Mouse (Mus musculus): ENCODE measurements around the gene Sbf2. TPM values are rescaled to one million over a fixed set of nuclear protein-coding genes. Genes with fewer than 3 reads are reported as not detected.
A peak's percentile ranks its signal among the peaks of the same experiment; 100 is the strongest.
"Not testable (repeated sequence)": the region's sequence is repeated elsewhere in the genome, so short reads cannot be mapped to it uniquely, and the experiment has no call there.

Sbf2 gene
- polyA plus RNA-seq, 1 experiment from 2014 or later, result 38.5 TPM

DNA sequence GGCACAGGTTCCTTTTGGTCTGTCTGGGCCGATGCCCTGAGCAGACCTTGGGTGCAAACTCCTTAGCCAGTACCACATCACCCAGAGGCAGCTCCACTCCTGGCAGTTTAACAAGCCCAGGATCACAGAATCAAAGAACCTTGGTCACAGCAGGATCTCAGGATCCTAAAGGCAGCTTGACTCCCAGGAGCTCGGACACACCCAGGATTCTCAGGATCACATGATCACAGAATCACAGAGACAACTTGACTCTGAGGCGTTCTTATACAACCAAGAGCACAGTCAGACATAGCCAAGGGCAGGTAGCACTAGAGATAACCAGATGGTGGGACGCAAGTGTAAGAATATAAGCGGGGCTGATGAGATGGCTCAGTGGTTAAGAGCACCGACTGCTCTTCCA lies 71.4 kb downstream of the Sbf2 start:
- no peak for ATAC-seq (replicated peaks; ENCODE audit: low FRiP score)
- no peak overlapping the region for H3K4me3 ChIP-seq (replicated peaks)
- WGBS, result 89% methylated on average over 6 of the region's 6 CpGs
- H3K9me3 ChIP-seq (replicated peaks), result no peaks in the 10 kb centered on the region
- no peak overlapping the region for H3K4me2 ChIP-seq
- no peaks in the 10 kb centered on the region for H3K36me3 ChIP-seq
- H3K27me3 ChIP-seq, result no peaks in the 10 kb centered on the region
- H3K9ac ChIP-seq, result no peak overlapping the region
- no peak overlapping the region for H3K27ac ChIP-seq
- H3K4me1 ChIP-seq, result 0 out of 2 replicates have a peak, but pooled peaks cover 2% of the 10 kb centered on the region

DNA sequence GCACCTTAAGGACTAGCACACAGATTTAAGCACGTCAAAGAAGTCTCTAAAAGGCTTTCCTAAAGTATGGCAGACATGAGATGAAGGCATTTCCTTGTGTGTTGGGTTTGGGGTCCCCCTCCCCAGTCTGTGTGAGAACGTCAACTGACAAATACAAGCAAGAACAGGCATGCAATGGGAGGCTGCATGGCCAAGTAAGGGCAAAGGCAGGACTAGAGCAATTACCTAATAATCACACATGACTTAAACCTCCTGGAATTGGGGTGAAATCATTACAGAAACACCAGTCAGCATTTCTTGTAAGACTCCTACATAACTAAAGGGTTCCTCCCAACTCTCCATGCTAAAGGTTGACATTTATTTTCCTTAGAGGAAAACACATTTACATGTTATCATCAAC lies 75.5 kb downstream of the Sbf2 start:
- 52% methylated on average over 2 of the region's 2 CpGs for WGBS
- no peak overlapping the region for H3K4me2 ChIP-seq
- no peak for ATAC-seq (replicated peaks; ENCODE audit: low FRiP score)
- no peaks in the 10 kb centered on the region for H3K9me3 ChIP-seq (replicated peaks)
- 0 out of 2 replicates have a peak, but pooled peaks cover 2% of the 10 kb centered on the region for H3K4me1 ChIP-seq
- no peak overlapping the region for H3K9ac ChIP-seq
- no peaks in the 10 kb centered on the region for H3K27me3 ChIP-seq
- H3K4me3 ChIP-seq (replicated peaks), result no peak overlapping the region
- H3K36me3 ChIP-seq, result no peaks in the 10 kb centered on the region
- H3K27ac ChIP-seq, result no peak overlapping the region

DNA sequence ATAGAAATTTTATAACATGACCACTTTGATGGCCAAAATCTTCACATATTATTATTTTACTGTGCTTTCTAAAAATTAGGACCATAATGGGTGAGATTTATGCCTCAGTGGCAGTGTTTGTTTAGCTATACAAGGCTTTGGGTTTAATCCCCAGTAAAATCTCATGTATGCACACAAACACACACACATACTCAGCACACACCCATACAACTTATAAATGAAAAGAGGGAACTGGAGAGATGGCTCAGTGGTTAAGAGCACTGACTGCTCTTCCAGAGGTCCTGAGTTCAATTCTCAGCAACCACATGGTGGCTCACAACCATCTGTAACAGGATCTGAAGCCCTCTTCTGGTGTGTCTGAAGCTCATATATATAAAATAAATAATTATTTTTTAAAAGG lies 84.4 kb downstream of the Sbf2 start:
- not testable (repeated sequence) for H3K4me2 ChIP-seq; H3K4me3 ChIP-seq (replicated peaks); H3K9me3 ChIP-seq (replicated peaks); H3K27ac ChIP-seq; H3K4me1 ChIP-seq; H3K36me3 ChIP-seq; H3K27me3 ChIP-seq; ATAC-seq (replicated peaks; ENCODE audit: low FRiP score); H3K9ac ChIP-seq

DNA sequence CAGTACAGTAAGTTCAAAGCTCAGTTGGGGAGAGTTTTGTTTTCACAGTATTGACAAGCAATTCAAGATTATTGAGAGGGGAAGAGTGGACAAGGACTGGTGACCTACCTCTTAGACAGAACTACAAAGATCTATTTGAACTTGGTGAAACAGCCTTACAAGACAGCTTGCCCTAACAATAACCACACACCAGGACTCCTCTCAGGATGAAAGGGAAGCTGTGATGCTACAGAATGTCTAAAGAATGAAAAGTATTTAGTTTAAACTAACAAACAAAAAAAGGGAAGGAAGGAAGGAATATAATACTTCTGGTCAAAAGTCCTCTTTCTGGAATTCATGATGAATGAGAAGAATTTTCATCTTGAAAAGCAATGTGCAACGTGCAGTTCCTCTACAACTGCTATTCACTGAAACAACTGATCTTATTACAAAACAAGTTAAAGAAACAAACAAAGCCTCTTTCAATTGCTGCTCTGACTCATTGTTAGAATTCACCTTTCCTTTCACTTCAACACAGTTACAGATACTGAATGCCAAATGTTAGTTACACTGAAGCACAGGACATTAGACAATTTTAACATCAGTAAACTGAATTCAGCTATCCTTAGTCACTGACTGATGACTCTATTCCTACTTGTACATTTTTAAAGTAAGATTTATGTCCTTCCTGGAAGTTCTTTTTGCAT lies 89.5 kb downstream of the Sbf2 start:
- Histone ChIP-seq H3K4me3 (replicated peaks) (no peak overlapping the region), H3K36me3 (no peaks in the 10 kb centered on the region), H3K4me1 (peaks cover 10% of the 10 kb centered on the region), H3K4me2 (no peak overlapping the region), H3K9ac (no peak overlapping the region), H3K27me3 (no peaks in the 10 kb centered on the region), H3K27ac (peak overlapping the region; percentile 58), H3K9me3 (replicated peaks) (no peaks in the 10 kb centered on the region)
- no peak for ATAC-seq (replicated peaks; ENCODE audit: low FRiP score)
- 41% methylated on average over 1 of the region's 1 CpGs for WGBS

DNA sequence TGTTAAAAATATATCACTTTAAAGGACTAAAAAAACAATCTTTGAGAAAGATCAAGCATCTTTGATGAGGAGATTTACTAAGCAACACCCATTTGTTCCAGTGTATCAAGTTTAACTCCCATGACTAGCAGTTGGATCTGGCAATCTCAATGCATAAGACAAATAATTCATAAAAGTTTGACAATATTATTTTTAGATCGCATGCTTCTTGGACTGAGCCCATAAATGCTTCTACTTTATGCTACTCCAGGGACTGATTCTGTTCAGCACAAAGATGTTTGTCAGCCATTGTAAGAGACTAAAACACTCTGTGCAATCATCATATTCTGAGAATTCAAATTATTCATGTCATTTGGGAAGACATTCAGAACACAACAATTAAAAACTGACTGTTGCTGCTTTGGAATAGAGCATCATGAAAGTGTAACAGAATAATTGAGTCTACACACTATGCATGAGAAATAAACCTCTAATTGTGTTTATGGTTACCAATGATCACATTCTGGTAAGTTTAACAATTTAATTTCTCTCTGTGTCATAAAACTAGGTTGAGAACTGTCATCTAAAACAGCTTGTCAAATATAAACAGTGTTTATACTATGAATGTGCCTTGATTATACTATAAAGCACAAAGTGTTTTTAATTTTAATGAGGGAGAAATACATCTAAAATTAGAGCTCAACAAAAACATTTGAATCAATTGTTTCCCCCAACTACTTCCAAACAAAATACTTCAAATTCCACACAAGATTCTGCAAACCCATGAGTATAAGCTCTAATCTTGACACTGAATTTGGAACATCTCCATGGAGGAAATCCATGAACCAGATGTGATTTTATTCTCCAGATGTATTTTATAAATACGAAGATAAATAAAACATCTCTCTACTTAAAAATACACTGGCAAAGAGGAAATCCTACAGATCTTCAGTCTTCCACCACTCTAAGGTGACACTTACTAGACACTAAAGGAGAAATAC lies 98.2 kb downstream of the Sbf2 start:
- Histone ChIP-seq H3K27me3 (no peaks in the 10 kb centered on the region), H3K27ac (no peak overlapping the region), H3K4me1 (no peaks in the 10 kb centered on the region), H3K4me2 (no peak overlapping the region), H3K36me3 (no peaks in the 10 kb centered on the region), H3K9ac (no peak overlapping the region), H3K4me3 (replicated peaks) (no peak overlapping the region), H3K9me3 (replicated peaks) (no peaks in the 10 kb centered on the region)
- WGBS, result 60% methylated on average over 2 of the region's 2 CpGs
- ATAC-seq (replicated peaks; ENCODE audit: low FRiP score), result no peak

DNA sequence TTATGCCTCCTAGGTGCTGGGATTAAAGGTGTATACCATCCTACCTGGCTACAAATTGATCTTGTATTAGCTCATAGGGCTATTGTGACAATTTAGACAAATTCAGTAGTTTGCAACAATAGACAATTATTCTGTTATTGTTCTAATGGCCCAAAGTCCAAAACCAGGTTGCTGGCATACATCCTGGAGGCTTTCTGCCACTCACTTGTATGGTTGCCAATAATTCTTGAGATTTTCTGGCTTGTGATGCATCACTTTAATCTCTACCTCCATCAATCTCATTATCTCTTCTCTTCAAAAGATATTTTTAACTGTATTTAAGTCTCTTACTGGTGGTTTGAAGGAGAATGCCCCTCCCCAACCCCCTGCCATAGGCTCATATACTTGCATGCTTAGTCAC lies 100.6 kb downstream of the Sbf2 start:
- Histone ChIP-seq H3K9ac (no peak overlapping the region), H3K4me3 (replicated peaks) (no peak overlapping the region), H3K27me3 (no peaks in the 10 kb centered on the region), H3K4me2 (no peak overlapping the region), H3K9me3 (replicated peaks) (no peaks in the 10 kb centered on the region), H3K4me1 (no peaks in the 10 kb centered on the region), H3K36me3 (no peaks in the 10 kb centered on the region), H3K27ac (no peak overlapping the region)
- ATAC-seq (replicated peaks; ENCODE audit: low FRiP score), result no peak

DNA sequence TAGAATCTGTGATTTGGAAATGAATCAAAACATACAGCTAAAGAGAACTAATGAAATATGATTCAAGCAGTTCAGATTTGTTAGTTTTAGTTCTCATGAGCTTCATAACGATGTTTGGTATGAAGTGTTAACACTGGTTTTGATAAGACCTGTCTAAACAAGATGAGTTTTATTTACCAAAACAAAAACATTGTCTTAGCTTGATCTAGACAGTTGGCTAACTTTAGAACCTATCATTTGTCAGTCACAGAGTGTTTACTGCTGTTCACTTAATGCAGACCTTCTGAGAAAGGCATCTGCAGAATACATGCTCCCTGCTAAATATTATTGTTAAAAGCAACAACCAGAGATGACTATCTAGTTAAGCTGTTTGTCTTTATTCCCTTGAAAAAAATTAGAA lies 116.1 kb downstream of the Sbf2 start:
- no peaks in the 10 kb centered on the region for H3K9me3 ChIP-seq (replicated peaks)
- H3K4me2 ChIP-seq, result no peak overlapping the region
- WGBS, result 74% methylated on average over 1 of the region's 1 CpGs
- H3K27me3 ChIP-seq, result no peaks in the 10 kb centered on the region
- H3K4me1 ChIP-seq, result no peaks in the 10 kb centered on the region
- H3K9ac ChIP-seq, result no peak overlapping the region
- no peaks in the 10 kb centered on the region for H3K36me3 ChIP-seq
- H3K4me3 ChIP-seq (replicated peaks), result no peak overlapping the region
- ATAC-seq (replicated peaks; ENCODE audit: low FRiP score), result no peak
- H3K27ac ChIP-seq, result no peak overlapping the region

DNA sequence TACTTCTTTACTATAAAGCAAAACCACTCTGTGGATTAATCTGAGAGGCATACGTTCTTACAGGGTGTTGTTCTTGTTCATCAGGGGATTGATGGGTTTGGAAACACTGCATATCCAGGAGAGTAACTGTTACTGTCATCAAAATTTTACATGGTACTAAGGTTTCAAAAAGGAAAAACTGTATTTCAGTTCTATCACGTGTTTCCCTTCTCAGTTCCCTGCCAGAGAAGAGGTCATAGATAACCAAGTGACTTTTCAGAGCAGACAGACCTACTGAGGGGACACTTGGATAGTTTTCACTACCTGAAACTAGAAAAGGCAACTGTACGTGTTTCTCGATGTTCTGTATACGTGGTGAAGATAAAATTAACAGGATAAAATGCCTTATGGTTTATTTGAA lies 123.7 kb downstream of the Sbf2 start:
- Histone ChIP-seq H3K4me1 (no peaks in the 10 kb centered on the region), H3K4me2 (no peak overlapping the region), H3K9me3 (replicated peaks) (no peaks in the 10 kb centered on the region), H3K4me3 (replicated peaks) (no peak overlapping the region), H3K27ac (no peak overlapping the region), H3K27me3 (no peaks in the 10 kb centered on the region), H3K9ac (no peak overlapping the region), H3K36me3 (no peaks in the 10 kb centered on the region)
- ATAC-seq (replicated peaks; ENCODE audit: low FRiP score), result no peak
- WGBS, result 86% methylated on average over 5 of the region's 5 CpGs

DNA sequence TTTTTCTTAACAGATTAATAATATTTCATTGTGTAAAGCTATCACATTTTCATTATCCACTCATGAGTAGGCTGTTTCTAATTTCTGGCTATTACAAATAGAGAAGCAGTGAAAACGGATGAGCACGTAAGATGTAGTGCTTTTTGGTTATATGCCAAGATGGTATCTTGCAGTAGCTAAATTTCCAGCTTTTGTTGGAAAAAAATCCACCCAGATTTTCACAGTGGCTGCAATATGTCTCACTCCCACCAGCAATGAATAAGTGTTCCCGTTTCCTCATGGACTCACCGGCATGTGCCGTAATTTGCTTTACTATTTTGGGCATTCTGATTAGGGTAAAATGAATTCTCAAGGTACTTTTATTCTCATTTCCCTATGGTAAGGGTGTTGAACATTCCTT lies 129.7 kb downstream of the Sbf2 start:
- no peaks in the 10 kb centered on the region for H3K9me3 ChIP-seq (replicated peaks)
- no peak for ATAC-seq (replicated peaks; ENCODE audit: low FRiP score)
- H3K4me3 ChIP-seq (replicated peaks), result no peak overlapping the region
- H3K36me3 ChIP-seq, result peaks cover 5% of the 10 kb centered on the region
- no peaks in the 10 kb centered on the region for H3K27me3 ChIP-seq
- H3K27ac ChIP-seq, result no peak overlapping the region
- 83% methylated on average over 5 of the region's 5 CpGs for WGBS
- no peak overlapping the region for H3K9ac ChIP-seq
- no peak overlapping the region for H3K4me2 ChIP-seq
- H3K4me1 ChIP-seq, result no peaks in the 10 kb centered on the region

DNA sequence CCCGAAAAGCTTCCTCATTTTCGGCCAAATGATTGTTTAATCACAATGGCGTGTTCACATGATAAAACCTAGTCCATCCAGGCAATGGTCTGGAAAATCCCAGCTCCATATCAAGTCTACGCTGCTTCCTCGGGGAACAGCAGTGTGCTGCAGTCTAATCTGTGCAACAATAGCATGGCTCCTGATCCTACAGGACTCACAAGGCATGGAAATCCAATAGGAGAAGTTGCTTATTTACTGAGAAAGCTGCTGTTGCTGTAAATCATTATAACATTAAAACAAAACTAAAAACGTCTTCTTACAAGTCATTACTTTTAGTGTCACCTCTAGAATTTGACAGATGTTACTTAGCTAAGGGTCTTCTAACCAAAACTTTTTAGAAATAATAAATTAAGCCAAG lies 143.7 kb downstream of the Sbf2 start:
- 56% methylated on average over 6 of the region's 6 CpGs for WGBS
- H3K27ac ChIP-seq, result peak overlapping the region; percentile 41; the same call in 1 of the 2 replicates
- H3K4me3 ChIP-seq (replicated peaks), result no peak overlapping the region
- no peak overlapping the region for H3K9ac ChIP-seq
- 0 out of 2 replicates have a peak, but pooled peaks cover 8% of the 10 kb centered on the region for H3K4me1 ChIP-seq
- ATAC-seq (replicated peaks; ENCODE audit: low FRiP score), result no peak
- H3K27me3 ChIP-seq, result no peaks in the 10 kb centered on the region
- H3K4me2 ChIP-seq, result no peak overlapping the region
- H3K36me3 ChIP-seq, result no peaks in the 10 kb centered on the region
- H3K9me3 ChIP-seq (replicated peaks), result no peaks in the 10 kb centered on the region

DNA sequence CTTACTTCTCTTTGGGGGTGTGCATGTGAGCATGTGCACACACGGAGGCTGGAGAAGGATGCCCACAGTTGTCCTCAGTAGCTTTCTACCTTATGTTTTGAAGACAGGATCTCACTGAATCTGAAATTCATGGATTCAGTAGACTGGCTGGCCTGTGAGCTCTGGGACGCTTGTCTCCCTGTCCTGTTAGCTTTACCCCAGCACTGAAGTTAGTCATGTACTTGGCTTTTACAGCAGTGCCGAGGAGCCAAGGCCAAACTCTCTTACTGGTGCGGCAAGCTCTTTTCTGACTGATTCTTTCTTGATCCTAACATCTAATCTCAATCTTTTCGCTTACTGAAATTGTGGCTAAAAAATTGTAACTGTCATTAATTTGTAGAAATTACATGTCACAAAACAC lies 151.3 kb downstream of the Sbf2 start:
- WGBS, result 84% methylated on average over 5 of the region's 5 CpGs

DNA sequence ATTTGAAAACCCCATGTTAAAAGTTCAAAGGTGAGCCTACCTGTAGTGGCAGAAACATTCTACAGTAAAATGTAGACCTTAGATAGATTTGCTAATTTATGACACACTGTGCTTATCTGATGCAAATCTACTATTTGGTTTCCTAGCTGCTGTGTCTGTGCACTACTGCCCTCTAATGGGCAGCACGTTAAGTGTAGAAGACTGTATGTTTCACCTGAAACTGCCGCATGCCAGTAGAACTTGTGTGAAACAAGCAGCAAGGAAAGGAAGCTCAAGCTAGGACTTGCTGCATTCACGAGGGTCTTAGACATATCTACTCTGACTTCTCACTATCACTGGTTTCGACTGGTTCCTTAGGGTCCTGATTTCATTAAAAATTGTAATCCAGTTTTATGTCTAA lies 182.4 kb downstream of the Sbf2 start:
- ATAC-seq (replicated peaks; ENCODE audit: low FRiP score), result no peak
- WGBS, result 19% methylated on average over 4 of the region's 4 CpGs
- no peaks in the 10 kb centered on the region for H3K9me3 ChIP-seq (replicated peaks)

More for the DNA sequence above, 151.3 kb downstream of the Sbf2 start:
- H3K9me3 ChIP-seq (replicated peaks), result no peaks in the 10 kb centered on the region
- no peaks in the 10 kb centered on the region for H3K27me3 ChIP-seq
- ATAC-seq (replicated peaks; ENCODE audit: low FRiP score), result no peak
- no peak overlapping the region for H3K4me2 ChIP-seq
- H3K9ac ChIP-seq, result no peak overlapping the region
- H3K36me3 ChIP-seq, result peaks cover 3% of the 10 kb centered on the region; the same call in 1 of the 2 replicates
- H3K27ac ChIP-seq, result no peak overlapping the region
- H3K4me1 ChIP-seq, result no peaks in the 10 kb centered on the region
- H3K4me3 ChIP-seq (replicated peaks), result no peak overlapping the region

More for the DNA sequence above, 182.4 kb downstream of the Sbf2 start:
- H3K27ac ChIP-seq, result no peak overlapping the region
- H3K36me3 ChIP-seq, result peaks cover 8% of the 10 kb centered on the region
- no peak overlapping the region for H3K9ac ChIP-seq
- no peaks in the 10 kb centered on the region for H3K4me1 ChIP-seq
- H3K4me2 ChIP-seq, result no peak overlapping the region
- no peaks in the 10 kb centered on the region for H3K27me3 ChIP-seq
- H3K4me3 ChIP-seq (replicated peaks), result no peak overlapping the region

Measured in kidney, embryonic 15.5 days (tissue).